In the genomic region with DNA sequence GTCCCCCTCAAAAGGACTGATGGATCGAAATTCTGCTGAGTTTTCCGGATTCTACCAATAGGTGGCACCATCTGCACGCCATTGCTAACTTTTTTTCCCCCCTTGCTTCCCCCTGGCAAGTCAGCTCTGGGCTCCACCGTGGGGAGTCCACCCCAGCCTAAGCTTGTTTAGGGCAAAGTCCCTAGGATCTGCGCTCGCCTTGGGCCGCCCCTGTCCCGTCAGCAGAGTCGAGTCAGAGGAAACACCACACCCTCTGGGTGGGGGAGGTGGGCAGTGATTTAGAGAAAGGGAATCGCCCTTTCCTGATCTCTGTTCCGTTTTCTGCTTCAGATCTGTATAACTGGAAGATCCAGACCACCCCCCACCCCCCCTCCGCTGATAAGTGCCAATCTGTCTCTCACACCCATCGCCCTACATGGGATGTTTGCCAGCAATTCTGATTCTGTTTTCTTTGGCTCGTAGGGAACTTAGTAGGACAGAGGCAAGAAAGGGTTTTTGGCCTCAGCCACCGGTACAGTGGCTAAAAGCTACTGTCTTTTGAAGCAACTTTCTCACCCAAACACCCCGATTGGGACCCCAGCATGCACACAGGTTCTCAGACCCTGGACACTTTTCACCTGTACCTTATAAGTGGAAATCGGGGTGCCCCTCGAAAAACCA, we compare ENCODE assay signal across 8 mouse cellular contexts. TPM values are rescaled to one million over a fixed set of nuclear protein-coding genes. Genes with fewer than 3 reads are reported as not detected.
DNase-seq lines count a peak whose midpoint lies in the region; ATAC-seq and TF ChIP-seq lines count a peak whose summit lies in the region.

No protein-coding gene starts in this region.

- no peaks in the 10 kb centered on the region for H3K36me3 ChIP-seq in MEL (ENCODE audit: control insufficient read depth in 1 of 2, insufficient read depth in 2 of 2, low read length in 2 of 2)
- H3K36me3 ChIP-seq in heart, adult 2 months (ENCODE audit: control insufficient read depth, insufficient read depth, low read length): no peaks in the 10 kb centered on the region
- H3K36me3 ChIP-seq in liver, embryonic 16.5 days (ENCODE audit: control insufficient read depth, insufficient read depth): no peaks in the 10 kb centered on the region
- no peaks in the 10 kb centered on the region for H3K36me3 ChIP-seq in neural tube, embryonic 13.5 days

- no peak overlapping the region for H3K27ac ChIP-seq in MEL (ENCODE audit: control insufficient read depth, low read depth, low read length)
- peak overlapping the region; percentile 58 for H3K27ac ChIP-seq in heart, adult 2 months
- no peak overlapping the region for H3K27ac ChIP-seq in liver, embryonic 16.5 days (ENCODE audit: low read length)
- no peak overlapping the region for H3K27ac ChIP-seq in neural tube, embryonic 13.5 days (replicated peaks)

- no peaks in the 10 kb centered on the region; a peak in 1 of 4 replicates for H3K4me1 ChIP-seq in MEL (ENCODE audit: control insufficient read depth in 1 of 2, insufficient read depth in 2 of 2, low read length in 2 of 2)
- peaks cover 3% of the 10 kb centered on the region; the same call in 1 of the 2 replicates for H3K4me1 ChIP-seq in heart, adult 2 months (ENCODE audit: control insufficient read depth, insufficient read depth, low read length)
- no peaks in the 10 kb centered on the region; the same call in 1 of the 2 replicates for H3K4me1 ChIP-seq in liver, embryonic 16.5 days (ENCODE audit: control insufficient read depth, low read depth, low read length)
- H3K4me1 ChIP-seq in neural tube, embryonic 13.5 days (replicated peaks): no peaks in the 10 kb centered on the region; the same call in 1 of the 2 replicates

- H3K9ac ChIP-seq in MEL (ENCODE audit: control insufficient read depth, low read depth, low read length, poor library complexity, severe bottlenecking): no peak overlapping the region
- H3K9ac ChIP-seq in heart, adult 2 months (ENCODE audit: low read depth, low read length): peak overlapping the region; percentile 47
- H3K9ac ChIP-seq in liver, embryonic 16.5 days (ENCODE audit: low read depth, low read length): no peak overlapping the region; the same call in 1 of the 2 replicates
- H3K9ac ChIP-seq in neural tube, embryonic 13.5 days: peak overlapping the region; percentile 43; the same call in 1 of the 2 replicates

- peak overlapping the region; percentile 47 for H3K4me2 ChIP-seq in liver, embryonic 16.5 days (ENCODE audit: low read depth, low read length)
- H3K4me2 ChIP-seq in neural tube, embryonic 13.5 days: peak overlapping the region; percentile 51

- H3K79me2 ChIP-seq in MEL (ENCODE audit: control insufficient read depth, insufficient read depth, low read length, poor library complexity): no peaks in the 10 kb centered on the region
- no peaks in the 10 kb centered on the region for H3K79me2 ChIP-seq in heart, adult 2 months (replicated peaks; ENCODE audit: control insufficient read depth, insufficient read depth, low read length)

- DNase-seq in 3134 (ENCODE audit: extremely low read depth, insufficient read length, low spot score) (peak; percentile 59), MEL (ENCODE audit: low read depth, low spot score) (peak; percentile 53)
- DNase-seq in embryo, embryonic 10 days (ENCODE audit: low spot score): peak; percentile 73
- DNase-seq in heart, adult 2 months: peak; percentile 76 to 78
- peak; percentile 49 for DNase-seq in kidney, adult 11 months
- peak; percentile 68 for DNase-seq in thymus, postnatal 25 days

- no peak for ATAC-seq in liver, embryonic 16.5 days (ENCODE audit: low read depth)
- peak; percentile 54 for ATAC-seq in neural tube, embryonic 13.5 days (ENCODE audit: low read depth)

- H3K9me3 ChIP-seq in MEL (replicated peaks; ENCODE audit: insufficient read depth, low read length): no peaks in the 10 kb centered on the region
- H3K9me3 ChIP-seq in liver, embryonic 16.5 days (replicated peaks; ENCODE audit: control insufficient read depth, low read length): no peaks in the 10 kb centered on the region
- no peaks in the 10 kb centered on the region for H3K9me3 ChIP-seq in neural tube, embryonic 13.5 days

- intact Hi-C loops in heart, adult 2 months (cut with DNase I): loop anchor here (2.0 to 10.0 kb wide), 3 partner anchors 587 to 1187 kb away; no protein-coding TSS in a partner anchor

- no peaks in the 10 kb centered on the region; a peak in 1 of 4 replicates for H3K27me3 ChIP-seq in MEL (ENCODE audit: control insufficient read depth in 1 of 2, insufficient read depth in 2 of 2, low read length in 2 of 2)
- no peaks in the 10 kb centered on the region for H3K27me3 ChIP-seq in heart, adult 2 months (ENCODE audit: control insufficient read depth, insufficient read depth, low read length)
- no peaks in the 10 kb centered on the region for H3K27me3 ChIP-seq in liver, embryonic 16.5 days (ENCODE audit: control insufficient read depth, insufficient read depth, low read depth, low read length)
- peaks cover 44% of the 10 kb centered on the region for H3K27me3 ChIP-seq in neural tube, embryonic 13.5 days

- no peak for TF ChIP-seq EP300 in MEL (IDR thresholded peaks at IDR 0.05; ENCODE audit: low read depth in 1 of 2, low read length in 2 of 2)
- TF ChIP-seq EP300 in heart, adult 2 months (IDR thresholded peaks at IDR 0.05; ENCODE audit: insufficient read depth, low read depth, low read length): 0 out of 2 replicates have a peak, but pooled peaks have one; percentile 24

- TF ChIP-seq POLR2A in MEL (IDR thresholded peaks at IDR 0.05; ENCODE audit: control insufficient read depth in 1 of 2, insufficient read depth in 1 of 2, low read depth in 1 of 2, low read length in 2 of 2, poor library complexity in 1 of 2): no peak
- TF ChIP-seq POLR2A in heart, adult 2 months (IDR thresholded peaks at IDR 0.05; ENCODE audit: insufficient read depth, low read depth, low read length): no peak

- TF ChIP-seq CTCF in MEL (IDR thresholded peaks at IDR 0.05 in 2 of 3, conservative IDR thresholded peaks at IDR 0.05 in 1 of 3; ENCODE audit: control insufficient read depth in 1 of 3, insufficient read depth in 1 of 3, low read depth in 2 of 3, low read length in 3 of 3, poor library complexity in 1 of 3, severe bottlenecking in 1 of 3): peak; percentile 44 to 76 (median 58)
- peak; percentile 82 for TF ChIP-seq CTCF in heart, adult 2 months (IDR thresholded peaks at IDR 0.05)

- H3K4me3 ChIP-seq in MEL (ENCODE audit: control insufficient read depth in 1 of 2, insufficient read depth in 1 of 2, low read depth in 2 of 2, low read length in 2 of 2): no peak overlapping the region
- peak overlapping the region; percentile 52 for H3K4me3 ChIP-seq in heart, adult 2 months
- peak overlapping the region; percentile 31; the same call in 1 of the 2 replicates for H3K4me3 ChIP-seq in liver, embryonic 16.5 days (ENCODE audit: low read depth, low read length)
- peak overlapping the region; percentile 16 for H3K4me3 ChIP-seq in neural tube, embryonic 13.5 days

- TF ChIP-seq RAD21 in MEL (IDR thresholded peaks at IDR 0.05; ENCODE audit: low read depth, low read length): peak; percentile 83

- 5% methylated on average over 18 of the region's 18 CpGs for WGBS in heart, adult 2 months
- 12% methylated on average over 18 of the region's 18 CpGs for WGBS in liver, embryonic 16.5 days (ENCODE audit: insufficient replicate concordance)
- 19% methylated on average over 18 of the region's 18 CpGs for whole genome bisulfite sequencing in neural tube, embryonic 13.5 days

TF ChIP-seq in MEL, 35 proteins besides CTCF, POLR2A, EP300 and RAD21:
- TF ChIP-seq RCOR1 (IDR thresholded peaks at IDR 0.05; ENCODE audit: low read depth, low read length) (peak; percentile 54; the same call in 1 of the 2 replicates), SMC3 (IDR thresholded peaks at IDR 0.05; ENCODE audit: low read depth, low read length) (peak; percentile 56), MAZ (IDR thresholded peaks at IDR 0.05; ENCODE audit: low read depth, low read length) (no peak; the same call in 1 of the 2 replicates), GATA1 (IDR thresholded peaks at IDR 0.05; ENCODE audit: low read depth, low read length) (no peak), MAX (IDR thresholded peaks at IDR 0.05; ENCODE audit: low read length) (no peak), ZC3H11A (IDR thresholded peaks at IDR 0.05; ENCODE audit: low read depth, low read length) (peak; percentile 36; the same call in 1 of the 2 replicates), BHLHE40 (IDR thresholded peaks at IDR 0.05; ENCODE audit: borderline replicate concordance, low read depth, low read length) (no peak), ZNF384 (IDR thresholded peaks at IDR 0.05; ENCODE audit: low read depth, low read length) (peak; percentile 69), CHD2 (IDR thresholded peaks at IDR 0.05; ENCODE audit: low read length) (no peak), GABPA (IDR thresholded peaks at IDR 0.05; ENCODE audit: low read depth, low read length) (no peak)

RNA-seq across cellular contexts. Expression of gene Foxo1, which starts 10.2 kb away (rescaled TPM):
- total RNA-seq in MEL (2012; rRNA removed): 0.31 and 0.42 TPM in 2 replicates
- 1 to 10 TPM in 1 of 2 experiments, not detected in 1; 2.5 TPM for polyA plus RNA-seq in MEL (2012; ENCODE audit: insufficient read depth in 1 of 2, insufficient read length in 2 of 2, low read depth in 1 of 2, low replicate concordance in 2 of 2, missing spikeins in 1 of 2)
- 10 to 100 TPM; 12.2 to 12.9 TPM for total RNA-seq in heart, adult 2 months (2021)
- polyA plus RNA-seq in heart, adult 2 months (2012; rRNA removed): 7.7 and 10.7 TPM in 2 replicates
- polyA plus RNA-seq in liver, embryonic 16.5 days (2015; fragmentation: Nextera tagmentation; extraction: Ambion mirVana): 1.5 and 2.2 TPM in 2 replicates
- polyA plus RNA-seq in neural tube, embryonic 13.5 days (2015; fragmentation: Nextera tagmentation; extraction: Ambion mirVana): 2.7 and 3.6 TPM in 2 replicates

Comparison
In these comparisons a context has a peak if more than half of its experiments do, and no peak if none do; other contexts are left out.
1. H3K4me3 ChIP-seq: peak in heart, adult 2 months (single experiment), liver, embryonic 16.5 days (single experiment) and neural tube, embryonic 13.5 days (single experiment); none in MEL (0 of 2).
2. H3K9ac ChIP-seq: peak in heart, adult 2 months (single experiment) and neural tube, embryonic 13.5 days (single experiment); none in MEL (single experiment) and liver, embryonic 16.5 days (single experiment).
3. Peak in every context shown above with its lines, with median percentiles within 50 percentile points of each other: DNase-seq.